Comparison of ENCODE assay signal across 7 mouse cellular contexts in the genomic region with DNA sequence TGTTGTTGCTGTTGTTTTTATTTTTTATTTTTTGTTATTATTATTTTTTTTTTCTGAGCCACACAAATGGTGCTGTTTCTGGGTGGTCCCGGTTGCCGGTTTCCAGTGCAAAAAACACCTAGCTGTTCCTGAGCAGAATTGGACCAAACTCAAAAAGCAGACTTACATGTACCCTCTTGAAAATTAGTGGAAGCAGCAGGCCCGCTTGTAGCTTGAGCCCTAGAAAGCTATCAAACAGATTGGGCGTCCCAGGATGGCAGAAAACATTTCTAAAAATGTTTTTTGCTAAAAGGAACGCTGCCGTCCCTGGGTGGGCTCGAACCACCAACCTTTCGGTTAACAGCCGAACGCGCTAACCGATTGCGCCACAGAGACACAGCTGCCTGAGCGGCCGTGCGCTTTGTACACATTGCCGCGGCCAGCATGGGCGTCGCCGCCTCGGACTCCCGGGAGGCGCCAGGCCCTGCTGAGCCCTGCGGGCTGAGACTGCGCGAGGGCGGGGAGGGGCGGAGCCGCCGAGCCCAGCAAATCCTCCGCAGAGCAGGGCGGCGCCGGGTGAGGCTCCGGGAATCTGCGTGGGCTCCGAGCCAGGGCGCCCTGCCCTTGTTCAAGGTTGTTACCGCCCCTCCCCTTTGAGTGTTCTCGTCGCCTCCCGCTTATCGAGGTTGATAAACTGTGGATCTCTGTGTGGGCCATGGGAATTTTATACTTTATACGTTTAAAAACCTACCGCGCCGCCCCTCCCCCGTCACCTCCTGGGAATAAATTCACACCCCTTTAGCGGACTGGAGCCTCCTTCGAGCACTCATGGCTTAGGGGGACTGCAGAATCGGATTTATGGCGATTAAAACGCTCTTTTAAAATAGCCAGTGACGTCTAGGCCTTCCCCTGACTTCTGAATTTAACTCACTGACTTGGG. TPM values are rescaled to one million over a fixed set of nuclear protein-coding genes. Genes with fewer than 3 reads are reported as not detected.
DNase-seq lines count a peak whose midpoint lies in the region; ATAC-seq lines count a peak whose summit lies in the region.

No protein-coding gene starts in this region.

- intact Hi-C loops in gastrocnemius, postnatal 36 days (cut with DNase I) = loop anchor here (5.0 kb wide), 1 partner anchor 42 kb away; no protein-coding TSS in a partner anchor
- intact Hi-C loops in left cerebral cortex, postnatal 25 days (cut with DNase I) = loop anchor here (1.0 to 5.0 kb wide), 3 partner anchors 45 to 223 kb away; a partner anchor contains a TSS

- no peaks in the 10 kb centered on the region for H3K27me3 ChIP-seq in intestine, embryonic 15.5 days (replicated peaks)
- no peaks in the 10 kb centered on the region for H3K27me3 ChIP-seq in midbrain, embryonic 10.5 days (ENCODE audit: low read depth, poor library complexity, severe bottlenecking)

- H3K4me3 ChIP-seq in intestine, embryonic 15.5 days (replicated peaks) = peak overlapping the region; percentile 46
- H3K4me3 ChIP-seq in midbrain, embryonic 10.5 days = peak overlapping the region; percentile 59

- DNase-seq in adrenal gland, adult 2 months = peak; percentile 100
- peak; percentile 95 for DNase-seq in embryo, embryonic 11.5 days (ENCODE audit: low read depth, low spot score)
- DNase-seq in gastrocnemius, postnatal 36 days = peak; percentile 97 to 100
- peak; percentile 98 to 99 for DNase-seq in left cerebral cortex, postnatal 25 days (ENCODE audit: low spot score in 2 of 2)
- DNase-seq in midbrain, embryonic 10.5 days (ENCODE audit: low spot score) = peak; percentile 97
- DNase-seq in right cerebral cortex, postnatal 4 days = peak; percentile 97

- no peaks in the 10 kb centered on the region for H3K36me3 ChIP-seq in intestine, embryonic 15.5 days
- no peaks in the 10 kb centered on the region for H3K36me3 ChIP-seq in midbrain, embryonic 10.5 days

- peaks cover 8% of the 10 kb centered on the region for H3K4me1 ChIP-seq in intestine, embryonic 15.5 days (replicated peaks)
- peaks cover 26% of the 10 kb centered on the region for H3K4me1 ChIP-seq in midbrain, embryonic 10.5 days

- peak overlapping the region; percentile 36 for H3K9ac ChIP-seq in intestine, embryonic 15.5 days

- ATAC-seq in intestine, embryonic 15.5 days = peak; percentile 100

- 3% methylated on average over 55 of the region's 55 CpGs for WGBS in intestine, embryonic 15.5 days
- WGBS in midbrain, embryonic 10.5 days = 3% methylated on average over 55 of the region's 55 CpGs

- H3K27ac ChIP-seq in intestine, embryonic 15.5 days = peak overlapping the region; percentile 86
- peak overlapping the region; percentile 86 for H3K27ac ChIP-seq in midbrain, embryonic 10.5 days (replicated peaks)

- H3K4me2 ChIP-seq in intestine, embryonic 15.5 days (replicated peaks) = peak overlapping the region; percentile 57

- H3K9me3 ChIP-seq in intestine, embryonic 15.5 days = no peaks in the 10 kb centered on the region
- peaks cover 8% of the 10 kb centered on the region; the same call in 1 of the 2 replicates for H3K9me3 ChIP-seq in midbrain, embryonic 10.5 days (replicated peaks)

RNA-seq across cellular contexts. Expression of a gene that starts 35.6 kb away (rescaled TPM):
- 10 to 100 TPM; 22.8 to 27.0 TPM for total RNA-seq in adrenal gland, adult 2 months (2021)
- polyA plus RNA-seq in adrenal gland, adult 2 months (2012; rRNA removed) = 9.0 and 9.1 TPM in 2 replicates
- 1 to 10 TPM; 5.0 to 6.5 TPM for total RNA-seq in gastrocnemius, postnatal 36 days (2021)
- polyA plus RNA-seq in intestine, embryonic 15.5 days (2015; fragmentation: Nextera tagmentation; extraction: Ambion mirVana) = 11.7 and 13.2 TPM in 2 replicates
- total RNA-seq in left cerebral cortex, postnatal 25 days (2021) = 10 to 100 TPM in 1 of 2 experiments, 1 to 10 TPM in 1; 6.5 to 13.3 TPM
- polyA plus RNA-seq in midbrain, embryonic 10.5 days (2016; fragmentation: Nextera tagmentation; extraction: Ambion mirVana) = 4.8 and 6.2 TPM in 2 replicates

RNA-seq across cellular contexts. Expression of a gene that starts 44.7 kb away (rescaled TPM):
- 100 to 1,000 TPM; 128 to 135 TPM for total RNA-seq in adrenal gland, adult 2 months (2021)
- 5.1 and 7.5 TPM in 2 replicates for polyA plus RNA-seq in adrenal gland, adult 2 months (2012; rRNA removed)
- total RNA-seq in gastrocnemius, postnatal 36 days (2021) = 100 to 1,000 TPM in 1 of 2 experiments, 10 to 100 TPM in 1; 86.3 to 104 TPM
- polyA plus RNA-seq in intestine, embryonic 15.5 days (2015; fragmentation: Nextera tagmentation; extraction: Ambion mirVana) = 1,042 and 1,306 TPM in 2 replicates
- 100 to 1,000 TPM; 142 to 143 TPM for total RNA-seq in left cerebral cortex, postnatal 25 days (2021)
- 1,399 and 1,420 TPM in 2 replicates for polyA plus RNA-seq in midbrain, embryonic 10.5 days (2016; fragmentation: Nextera tagmentation; extraction: Ambion mirVana)

RNA-seq across cellular contexts. Expression of a gene that starts 44.8 kb away (rescaled TPM):
- total RNA-seq in adrenal gland, adult 2 months (2021) = 10 to 100 TPM; 28.5 to 40.7 TPM
- 3.2 and 4.2 TPM in 2 replicates for polyA plus RNA-seq in adrenal gland, adult 2 months (2012; rRNA removed)
- total RNA-seq in gastrocnemius, postnatal 36 days (2021) = 10 to 100 TPM; 22.9 to 23.4 TPM
- 33.7 and 37.1 TPM in 2 replicates for polyA plus RNA-seq in intestine, embryonic 15.5 days (2015; fragmentation: Nextera tagmentation; extraction: Ambion mirVana)
- 10 to 100 TPM; 39.8 to 42.1 TPM for total RNA-seq in left cerebral cortex, postnatal 25 days (2021)
- 71.6 and 73.8 TPM in 2 replicates for polyA plus RNA-seq in midbrain, embryonic 10.5 days (2016; fragmentation: Nextera tagmentation; extraction: Ambion mirVana)

Comparison
In these comparisons a context has a peak if more than half of its experiments do, and no peak if none do; other contexts are left out.
1. Peak in every context shown above with its lines: DNase-seq, ATAC-seq, H3K4me3 ChIP-seq and H3K27ac ChIP-seq.